Mouse (Mus musculus) B cell, adult 2 months (primary cell): Measurements from ENCODE around the gene Oxt.

Experiments
- DNase-seq, 2 experiments: peaks; one replicate each; pipeline ENCODE4 v3.0.0; 2022

Oxt gene

GRCm38 (mm10) chr2:130575873-130576272 lies at the start of gene Oxt:
Gene Oxt (plus strand): TSS chr2:130576173.
- no peak for DNase-seq

DNA sequence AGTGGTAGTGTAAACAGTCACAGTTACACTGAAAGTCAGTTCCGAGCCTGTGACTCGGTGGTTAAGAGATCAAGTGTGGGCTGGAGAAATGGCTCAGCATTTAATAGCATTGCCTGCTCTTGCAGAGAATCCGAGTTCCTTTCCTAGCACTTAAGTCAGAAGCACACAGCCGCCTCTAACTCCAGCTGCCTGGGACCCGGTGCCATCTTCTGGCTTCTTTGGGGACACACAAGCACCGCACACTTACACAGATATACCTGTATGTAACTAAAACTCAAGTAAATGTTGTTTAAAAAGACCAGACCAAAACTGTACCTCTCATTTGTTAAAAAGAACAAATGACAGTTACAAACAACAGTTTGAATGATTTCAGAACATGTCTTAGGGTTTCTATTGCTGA lies 47.5 kb upstream of the Oxt start:
- no peak for DNase-seq

- no peak for DNase-seq
Observed at GRCm38 (mm10) chr2:130529290-130529689, 46.7 kb upstream of the Oxt start.

GRCm38 (mm10) chr2:130529925-130530324 lies 46.0 kb upstream of the Oxt start:
- no peak for DNase-seq

GRCm38 (mm10) chr2:130532201-130532600 lies 43.8 kb upstream of the Oxt start:
- DNase-seq: no peak

DNA sequence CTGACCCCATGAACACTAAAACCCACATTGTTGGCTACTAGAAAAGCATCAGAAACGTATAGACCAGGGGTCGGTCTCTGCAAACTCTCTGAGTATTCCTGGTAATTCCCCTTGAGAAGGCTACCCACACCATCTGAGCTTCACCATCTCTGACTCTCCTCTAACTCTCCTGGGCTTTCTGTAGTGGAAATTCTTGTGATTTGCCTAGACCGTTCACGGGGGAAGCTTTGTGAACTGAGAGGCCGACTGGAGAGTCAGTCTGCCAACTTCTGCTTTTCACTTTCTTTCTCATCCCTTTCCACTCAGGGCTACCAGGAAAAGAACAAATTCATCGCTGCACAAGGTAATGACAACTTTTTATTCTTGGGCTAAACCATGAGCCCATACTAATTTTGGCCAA lies 41.0 kb upstream of the Oxt start:
- no peak for DNase-seq

- DNase-seq: no peak
Observed at GRCm38 (mm10) chr2:130536890-130537289, 39.1 kb upstream of the Oxt start.

DNA sequence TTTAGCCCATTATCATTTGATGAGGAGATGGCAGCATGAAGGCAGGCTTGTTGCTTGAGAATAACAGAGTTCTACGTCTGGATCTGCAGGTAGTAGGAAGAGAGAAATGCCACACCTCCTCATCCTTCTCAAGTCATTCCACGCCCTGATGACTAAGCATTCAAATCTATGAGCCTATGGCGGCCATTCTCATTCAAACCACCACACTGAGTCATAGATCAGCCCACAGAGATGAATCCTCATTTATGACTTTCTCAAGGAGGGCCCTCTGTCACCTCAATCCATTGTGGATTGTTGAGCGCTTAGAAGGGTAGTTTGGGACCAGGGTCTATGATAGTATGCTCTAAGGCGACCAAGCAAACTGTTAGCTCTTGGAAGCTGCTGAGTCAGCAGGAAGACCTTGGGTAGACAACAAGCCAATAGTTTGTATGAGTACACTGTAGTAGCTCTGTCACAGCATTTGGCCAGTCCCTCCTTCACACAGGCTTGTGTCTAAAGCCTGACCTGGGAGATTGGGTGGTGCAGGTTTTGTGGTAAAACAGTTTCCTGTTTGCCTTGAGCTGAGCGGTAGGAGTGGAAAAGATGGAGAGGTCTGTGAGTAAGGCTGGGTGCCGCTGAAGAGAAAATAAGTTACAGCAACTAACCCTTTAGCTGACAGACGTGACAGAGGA lies 37.0 kb upstream of the Oxt start:
- no peak for DNase-seq

DNA sequence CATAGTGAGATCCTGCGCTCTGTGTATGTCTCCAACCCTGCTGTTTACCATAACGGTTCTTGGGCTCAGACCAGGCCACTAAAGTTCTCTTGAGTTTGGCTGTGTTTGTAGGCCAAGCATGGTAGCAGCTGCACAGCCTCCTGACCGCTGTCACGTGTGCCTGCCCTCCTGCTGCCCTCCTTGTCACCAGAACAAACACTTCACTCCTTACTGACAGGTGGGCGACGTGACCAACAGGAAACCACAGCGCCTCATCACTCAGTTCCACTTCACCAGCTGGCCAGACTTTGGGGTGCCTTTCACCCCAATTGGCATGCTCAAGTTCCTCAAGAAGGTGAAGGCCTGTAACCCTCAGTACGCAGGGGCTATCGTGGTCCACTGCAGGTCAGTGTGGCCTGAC lies 35.7 kb upstream of the Oxt start:
- DNase-seq: peak; percentile 12 to 23

DNA sequence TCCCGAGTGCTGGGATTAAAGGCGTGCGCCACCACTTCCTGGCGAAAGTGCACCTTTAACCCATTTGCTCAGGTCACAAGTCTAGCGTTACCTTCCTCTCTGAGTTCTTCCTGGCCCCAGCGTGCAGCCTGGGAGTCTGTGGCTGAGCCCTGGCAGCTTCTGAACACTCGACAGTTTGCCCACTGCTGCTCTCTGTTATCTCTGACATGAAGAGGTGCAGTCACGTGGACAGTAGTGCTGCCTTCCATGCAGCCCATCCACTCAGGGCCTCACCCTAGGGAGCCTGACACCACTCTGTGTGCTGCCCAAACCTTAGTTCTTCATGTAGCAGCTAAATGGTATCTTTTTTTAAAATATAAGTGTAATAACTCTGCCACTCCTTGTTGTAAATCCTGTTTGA lies 29.0 kb upstream of the Oxt start:
- DNase-seq: no peak

DNA sequence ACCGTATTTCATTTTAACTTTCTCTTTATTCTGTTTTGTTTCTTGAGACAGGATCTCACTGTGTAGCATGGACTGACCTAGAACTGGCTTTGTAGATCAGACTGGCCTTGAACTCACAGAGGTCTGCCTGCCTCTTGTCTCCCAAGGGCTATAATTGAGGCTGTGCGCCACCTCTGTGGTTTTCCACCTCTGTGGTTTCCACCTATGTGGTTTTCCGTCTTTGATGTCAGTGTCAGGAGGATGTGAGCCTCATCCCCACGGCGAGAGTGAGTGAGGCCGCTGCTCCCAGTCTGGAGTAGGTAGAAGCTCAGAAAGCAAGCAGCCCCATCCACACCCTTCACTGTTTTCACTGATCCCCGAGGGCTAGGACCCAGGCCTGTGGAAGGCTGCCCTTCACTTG lies 21.1 kb upstream of the Oxt start:
- no peak for DNase-seq

DNA sequence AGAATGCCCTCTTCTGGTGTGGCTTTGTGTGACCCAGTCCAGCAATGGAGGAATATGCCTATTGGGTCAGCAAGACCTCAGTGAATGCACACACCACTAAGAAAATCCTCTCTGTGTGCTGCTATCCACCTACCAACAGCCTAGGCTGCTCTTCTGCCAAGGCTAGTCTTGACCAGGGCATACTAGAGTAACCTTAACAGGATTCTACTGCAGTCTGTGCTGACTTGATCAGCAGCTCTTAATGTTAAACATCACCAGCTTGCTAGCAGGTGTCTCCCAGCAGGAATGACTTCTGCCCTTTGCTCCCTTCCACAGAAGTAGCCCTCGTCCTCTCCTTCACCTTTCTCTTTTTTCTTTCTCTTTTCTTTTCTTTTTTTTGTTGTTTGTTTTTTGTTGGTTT lies 19.7 kb upstream of the Oxt start:
- no peak for DNase-seq

DNA sequence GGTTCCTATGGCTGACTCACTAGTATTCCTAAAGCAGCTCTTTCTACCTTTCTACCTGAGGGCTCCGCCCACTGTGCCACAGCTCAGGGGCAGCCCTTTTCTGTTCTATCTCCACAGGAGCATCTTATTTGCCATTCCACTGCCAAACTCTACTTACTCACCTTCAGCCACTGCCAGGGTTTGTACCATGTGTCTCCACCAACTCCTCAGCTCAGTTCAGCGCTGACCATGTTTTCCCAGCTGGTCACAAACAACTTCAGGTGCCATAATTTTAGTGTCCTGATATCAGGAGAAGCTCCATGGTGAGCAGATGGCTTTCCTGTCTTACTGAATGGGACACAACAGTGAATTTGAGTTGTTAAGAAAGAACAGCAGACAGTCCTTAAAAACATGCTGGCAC lies 18.5 kb upstream of the Oxt start:
- no peak for DNase-seq

- DNase-seq: no peak
Observed at GRCm38 (mm10) chr2:130558015-130558414, 18.0 kb upstream of the Oxt start.

DNA sequence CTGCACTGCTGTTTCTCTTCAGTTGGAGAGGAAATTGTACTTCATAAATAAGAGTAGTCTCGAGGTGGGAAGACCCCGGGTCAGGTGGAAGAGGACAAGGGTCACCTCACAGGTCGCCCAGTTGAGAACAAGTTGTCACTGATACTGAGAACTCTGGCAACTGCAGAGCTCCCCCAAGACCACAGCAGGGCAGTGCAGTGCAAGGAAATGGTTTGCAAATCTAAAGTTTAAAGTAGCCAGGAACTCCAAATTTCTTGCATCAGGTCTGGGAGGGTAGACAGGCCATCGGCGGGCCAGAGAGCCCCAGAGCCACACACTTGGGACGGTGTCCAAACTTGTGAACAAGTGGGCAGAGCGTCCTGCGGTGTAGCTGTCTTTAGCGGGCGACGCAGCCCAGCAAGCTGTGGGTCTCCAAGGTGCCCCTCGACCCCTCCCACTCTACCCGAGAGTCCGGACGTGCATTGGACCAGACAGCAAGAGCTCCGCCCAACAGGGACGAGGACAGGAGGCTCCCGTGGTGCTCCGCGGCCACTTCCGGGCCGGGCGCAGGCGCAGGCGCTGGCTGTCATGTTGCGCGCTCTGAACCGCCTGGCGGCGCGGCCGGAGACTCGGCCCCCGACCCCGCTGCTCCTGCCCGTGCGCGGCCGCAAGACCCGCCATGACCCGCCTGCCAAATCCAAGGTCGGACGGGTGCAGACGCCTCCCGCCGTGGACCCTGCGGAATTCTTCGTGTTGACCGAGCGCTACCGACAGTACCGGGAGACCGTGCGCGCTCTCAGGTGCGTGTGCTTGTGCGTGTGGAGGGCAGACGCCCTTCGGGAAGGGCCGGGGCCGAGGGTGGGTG lies 12.5 kb upstream of the Oxt start, which contains the start of gene Mrps26:
Gene Mrps26 (plus strand): TSS at position 531 of the 844 bp plus-strand sequence.
- DNase-seq: peak; percentile 89

DNA sequence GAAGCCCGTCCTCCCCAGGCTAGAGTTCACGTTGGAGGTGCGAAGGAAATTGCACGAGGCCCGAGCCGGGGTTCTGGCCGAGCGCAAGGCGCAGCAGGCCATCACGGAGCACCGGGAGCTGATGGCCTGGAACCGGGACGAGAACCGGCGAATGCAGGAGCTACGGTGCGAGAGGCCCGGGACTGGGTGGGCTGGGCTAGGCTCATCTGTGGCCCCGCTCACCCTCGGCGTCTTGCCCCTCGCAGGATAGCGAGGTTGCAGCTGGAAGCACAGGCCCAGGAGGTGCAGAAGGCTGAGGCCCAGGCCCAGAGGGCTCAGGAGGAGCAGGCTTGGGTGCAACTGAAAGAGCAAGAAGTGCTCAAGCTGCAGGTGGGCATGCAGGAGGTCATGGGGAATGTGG lies 11.9 kb upstream of the Oxt start:
- no peak for DNase-seq

DNA sequence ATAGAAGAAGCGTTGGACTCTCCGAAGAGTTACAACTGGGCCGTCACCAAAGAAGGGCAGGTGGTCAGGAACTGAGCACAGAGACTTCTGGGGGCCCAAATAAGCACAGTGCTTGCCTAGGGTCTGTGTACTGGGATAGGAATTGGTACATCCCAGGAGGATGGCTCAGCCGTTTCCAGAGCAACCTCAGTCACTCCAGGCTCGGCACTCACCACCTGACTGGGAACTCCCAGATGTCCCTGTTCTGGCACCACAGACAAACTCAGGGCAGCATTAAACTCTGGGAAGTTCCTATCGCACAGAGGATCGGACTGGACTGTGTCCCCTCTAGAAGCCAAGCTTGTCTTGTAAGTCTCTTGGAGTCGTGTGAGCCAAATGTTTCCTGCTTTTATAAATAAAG lies 11.0 kb upstream of the Oxt start:
- no peak for DNase-seq

GRCm38 (mm10) chr2:130568921-130569320 lies 7.1 kb upstream of the Oxt start:
- no peak for DNase-seq

- no peak for DNase-seq
Observed at GRCm38 (mm10) chr2:130569926-130570325, 6.0 kb upstream of the Oxt start.

DNA sequence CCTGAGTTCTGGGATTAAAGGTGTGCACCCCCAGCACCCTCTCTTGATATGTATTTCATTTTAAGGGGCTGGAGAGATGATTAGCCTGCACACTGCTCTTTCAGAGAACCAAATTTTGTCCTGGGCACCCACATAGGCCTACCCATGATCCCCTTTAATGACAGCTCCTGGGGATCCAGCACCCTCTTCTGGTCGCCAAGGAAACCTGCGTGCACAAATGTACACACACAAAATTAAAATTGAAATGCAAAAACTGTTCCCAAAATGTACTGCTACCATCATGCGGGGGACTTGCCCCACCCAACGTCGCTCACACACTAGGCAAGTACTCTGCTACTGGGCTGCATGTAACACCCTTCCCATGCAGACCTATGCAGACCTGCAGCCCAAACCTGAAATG lies 1.0 kb upstream of the Oxt start:
- DNase-seq: no peak

GRCm38 (mm10) chr2:130576564-130576963 lies 591 bp downstream of the Oxt start:
- peak in 1 of 2 experiments; percentile 13 for DNase-seq

GRCm38 (mm10) chr2:130577021-130577420 lies 1.0 kb downstream of the Oxt start:
- no peak for DNase-seq

- peak; percentile 77 to 78 for DNase-seq
Observed at GRCm38 (mm10) chr2:130577632-130578031, 1.7 kb downstream of the Oxt start.

DNA sequence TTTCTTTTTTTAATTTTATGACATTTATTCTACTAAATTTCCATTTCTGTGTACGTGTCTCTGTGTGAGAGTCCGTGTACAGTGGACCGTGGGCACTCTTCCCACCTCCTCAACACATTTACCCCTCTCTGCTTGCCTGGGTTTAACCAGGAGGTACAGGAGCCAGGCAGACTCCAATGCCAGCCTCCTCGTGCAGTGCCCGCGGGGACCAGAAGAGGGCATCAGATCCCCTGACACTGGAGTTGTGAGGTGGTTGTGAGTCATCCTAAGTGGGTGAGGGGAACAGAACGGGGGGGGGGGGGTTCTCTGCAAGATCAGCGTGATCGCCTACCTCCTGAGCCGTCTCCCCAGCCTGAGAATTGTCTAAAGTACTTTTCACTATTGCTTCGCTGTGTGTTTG lies 2.2 kb downstream of the Oxt start:
- DNase-seq: peak; percentile 80 to 83
